Mouse (Mus musculus) liver, embryonic 15.5 days (tissue): ENCODE results near the gene Cyb5d1. TPM values are rescaled to one million over a fixed set of nuclear protein-coding genes. Genes with fewer than 3 reads are reported as not detected.

Experiments used
- ATAC-seq: fragments of 200-750 bp; cut with Nextera tagmentation; 2 replicates; pipeline ENCODE4 v1.8.0; 2017; ENCODE audit warnings: moderate number of reproducible peaks, mild to moderate bottlenecking, moderate library complexity; ENCODE audit not compliant: insufficient read depth
- H3K27ac ChIP-seq: fragments of 300-500 bp; sonication (generic); replicated peaks from 2 replicates; pipeline ENCODE4 v1.5.1; 2015; ENCODE audit warnings: mild to moderate bottlenecking, inconsistent platforms
- H3K27me3 ChIP-seq: fragments of 300-500 bp; sonication (generic); 2 replicates; pipeline ENCODE4 v1.6.1; 2015; ENCODE audit warnings: mild to moderate bottlenecking, inconsistent platforms
- H3K36me3 ChIP-seq: fragments of 300-500 bp; sonication (generic); replicated peaks from 2 replicates; pipeline ENCODE4 v1.6.1; 2015; ENCODE audit warnings: moderate library complexity, mild to moderate bottlenecking, inconsistent platforms
- H3K4me1 ChIP-seq: fragments of 300-500 bp; sonication (generic); replicated peaks from 2 replicates; pipeline ENCODE4 v1.6.1; 2015; ENCODE audit warnings: inconsistent platforms
- H3K4me2 ChIP-seq: fragments of 300-500 bp; sonication (generic); 2 replicates; pipeline ENCODE4 v1.6.1; 2015; ENCODE audit warnings: moderate library complexity, mild to moderate bottlenecking, inconsistent platforms
- H3K4me3 ChIP-seq: fragments of 300-500 bp; sonication (generic); replicated peaks from 2 replicates; pipeline ENCODE4 v1.5.1; 2015; ENCODE audit warnings: mild to moderate bottlenecking, inconsistent platforms
- H3K9ac ChIP-seq: fragments of 300-500 bp; sonication (generic); 2 replicates; pipeline ENCODE4 v1.6.1; 2015; ENCODE audit warnings: moderate library complexity, mild to moderate bottlenecking, inconsistent platforms
- H3K9me3 ChIP-seq: fragments of 300-500 bp; sonication (generic); replicated peaks from 2 replicates; pipeline ENCODE4 v1.6.1; 2016; ENCODE audit warnings: inconsistent platforms
- WGBS: fragments of 180-500 bp; shearing (Covaris S2); methylation state at CpG from one replicate; pipeline ENCODE4 v1.1.7; 2015; ENCODE audit warnings: mixed read lengths; ENCODE audit not compliant: insufficient replicate concordance; 5-methylcytosine and 5-hydroxymethylcytosine counted together
- polyA plus RNA-seq: library from polyadenylated mRNA; unstranded; fragments of >200 nt; fragmentation: Nextera tagmentation; extraction: Ambion mirVana; gene quantifications from 2 replicates; pipeline ENCODE4 v1.2.1, GENCODE M21; 2015

The Cyb5d1 gene
- polyA plus RNA-seq, 1 experiment from 2014 or later = 9.6 TPM

- peaks cover 33% of the 10 kb centered on the region for H3K27me3 ChIP-seq
- no peaks in the 10 kb centered on the region for H3K9me3 ChIP-seq
- H3K4me3 ChIP-seq = peak overlapping the region; percentile 53
- H3K9ac ChIP-seq = peak overlapping the region; percentile 52
- peaks cover 75% of the 10 kb centered on the region for H3K4me1 ChIP-seq
- peak overlapping the region; percentile 86 for H3K4me2 ChIP-seq
- ATAC-seq = peak; percentile 93
- 0 out of 2 replicates have a peak, but pooled peaks cover 6% of the 10 kb centered on the region for H3K36me3 ChIP-seq
- H3K27ac ChIP-seq = peak overlapping the region; percentile 95
- 56% methylated on average over 16 of the region's 16 CpGs for WGBS
These were observed 22.0 kb downstream of the Cyb5d1 start for GRCm38 (mm10) chr11:69373223-69373965.

DNA sequence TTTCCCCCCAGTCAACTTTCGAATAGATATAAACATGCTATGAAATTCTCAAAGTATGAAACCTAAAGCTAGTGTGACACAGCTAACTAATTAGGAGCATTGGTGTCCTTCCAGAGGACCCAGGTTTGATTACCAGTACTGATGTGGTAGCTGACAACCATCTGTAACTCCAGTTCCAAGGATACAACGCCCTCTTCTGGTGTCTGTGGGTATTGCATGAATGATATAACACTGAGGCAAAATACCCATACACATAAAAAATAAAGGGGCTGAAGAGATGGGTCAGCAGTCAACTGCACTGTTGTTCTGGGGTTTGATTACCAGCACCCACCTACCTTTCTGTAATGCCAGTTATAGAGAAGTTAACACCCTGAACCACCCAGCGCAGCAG lies 22.7 kb downstream of the Cyb5d1 start:
- 45% methylated on average over 3 of the region's 3 CpGs for WGBS
- Histone ChIP-seq H3K27me3 (peaks cover 40% of the 10 kb centered on the region), H3K4me1 (peaks cover 78% of the 10 kb centered on the region), H3K4me2 (peak overlapping the region; percentile 86), H3K36me3 (0 out of 2 replicates have a peak, but pooled peaks cover 6% of the 10 kb centered on the region), H3K9me3 (no peaks in the 10 kb centered on the region), H3K4me3 (peak overlapping the region; percentile 53), H3K9ac (no peak overlapping the region; the same call in 1 of the 2 replicates), H3K27ac (peak overlapping the region; percentile 95)
- ATAC-seq = no peak; the same call in 1 of the 2 replicates

DNA sequence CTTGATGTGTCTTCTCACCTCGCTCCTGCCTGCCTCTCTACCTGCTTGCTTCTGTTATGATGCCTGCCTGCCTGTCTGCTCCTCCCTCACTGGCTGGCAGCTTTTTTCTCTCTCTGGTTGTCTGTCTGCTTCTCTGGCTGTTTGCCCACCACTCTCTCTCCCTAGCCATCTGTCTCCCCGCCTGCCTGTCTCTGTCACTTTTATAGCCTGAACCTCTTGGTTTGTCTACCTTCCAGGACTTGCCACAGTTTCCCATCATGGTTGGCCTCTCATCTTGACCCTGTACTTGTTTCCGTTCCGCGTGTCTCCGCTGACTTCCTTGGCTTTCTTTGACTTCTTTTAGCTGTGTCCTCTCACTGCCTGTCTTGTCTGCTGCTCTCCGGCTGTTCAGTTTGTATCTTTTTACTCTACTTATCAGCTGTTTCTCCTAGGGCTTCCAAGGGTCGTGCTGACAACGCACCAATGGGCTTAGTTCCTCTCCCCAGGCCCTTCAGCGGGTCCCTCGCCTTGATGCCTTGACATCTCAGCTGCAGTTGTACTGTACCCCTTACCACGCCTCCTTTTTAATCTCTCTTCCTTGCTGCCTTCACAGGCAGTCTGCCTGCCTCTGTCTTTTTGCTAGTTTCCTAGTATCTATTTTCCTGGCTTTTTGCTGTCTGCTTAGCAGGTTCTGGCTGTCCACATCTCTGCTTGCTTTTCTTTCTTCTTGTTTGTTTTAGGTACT lies 23.2 kb downstream of the Cyb5d1 start:
- peaks cover 78% of the 10 kb centered on the region for H3K4me1 ChIP-seq
- no peak overlapping the region for H3K4me3 ChIP-seq
- H3K4me2 ChIP-seq = peak overlapping the region; percentile 86
- no peak for ATAC-seq
- peak overlapping the region; percentile 95 for H3K27ac ChIP-seq
- H3K9me3 ChIP-seq = no peaks in the 10 kb centered on the region
- H3K27me3 ChIP-seq = peaks cover 45% of the 10 kb centered on the region
- WGBS = 34% methylated on average over 12 of the region's 12 CpGs
- peak overlapping the region; percentile 16; the same call in 1 of the 2 replicates for H3K9ac ChIP-seq
- 0 out of 2 replicates have a peak, but pooled peaks cover 6% of the 10 kb centered on the region for H3K36me3 ChIP-seq

GRCm38 (mm10) chr11:69371601-69372000 lies 23.8 kb downstream of the Cyb5d1 start:
- Histone ChIP-seq H3K27ac (peak overlapping the region; percentile 95), H3K9ac (no peak overlapping the region), H3K4me3 (no peak overlapping the region)

GRCm38 (mm10) chr11:69370817-69371215 lies 24.6 kb downstream of the Cyb5d1 start:
- peak overlapping the region; percentile 95 for H3K27ac ChIP-seq
- no peak overlapping the region for H3K4me3 ChIP-seq
- no peak for ATAC-seq
- 0 out of 2 replicates have a peak, but pooled peaks cover 6% of the 10 kb centered on the region for H3K36me3 ChIP-seq
- 35% methylated on average over 9 of the region's 9 CpGs for WGBS
- peaks cover 81% of the 10 kb centered on the region for H3K4me1 ChIP-seq
- H3K27me3 ChIP-seq = peaks cover 59% of the 10 kb centered on the region
- H3K4me2 ChIP-seq = peak overlapping the region; percentile 24
- no peaks in the 10 kb centered on the region for H3K9me3 ChIP-seq
- H3K9ac ChIP-seq = peak overlapping the region; percentile 21; the same call in 1 of the 2 replicates

More at GRCm38 (mm10) chr11:69371601-69372000, 23.8 kb downstream of the Cyb5d1 start:
- Histone ChIP-seq H3K36me3 (0 out of 2 replicates have a peak, but pooled peaks cover 6% of the 10 kb centered on the region), H3K4me1 (peaks cover 78% of the 10 kb centered on the region), H3K27me3 (peaks cover 51% of the 10 kb centered on the region), H3K9me3 (no peaks in the 10 kb centered on the region), H3K4me2 (peak overlapping the region; percentile 24; the same call in 1 of the 2 replicates)
- ATAC-seq = no peak
- WGBS = 69% methylated on average over 12 of the region's 12 CpGs

- WGBS = 39% methylated on average over 2 of the region's 2 CpGs
- H3K4me1 ChIP-seq = peaks cover 84% of the 10 kb centered on the region
- ATAC-seq = no peak
- peak overlapping the region; percentile 95 for H3K4me2 ChIP-seq
- peak overlapping the region; percentile 76; the same call in 1 of the 2 replicates for H3K4me3 ChIP-seq
- peaks cover 65% of the 10 kb centered on the region for H3K27me3 ChIP-seq
- no peaks in the 10 kb centered on the region for H3K9me3 ChIP-seq
- 0 out of 2 replicates have a peak, but pooled peaks cover 3% of the 10 kb centered on the region for H3K36me3 ChIP-seq
- H3K9ac ChIP-seq = no peak overlapping the region
- peak overlapping the region; percentile 95 for H3K27ac ChIP-seq
These were observed 25.2 kb downstream of the Cyb5d1 start for GRCm38 (mm10) chr11:69369990-69370816.

- peaks cover 70% of the 10 kb centered on the region for H3K27me3 ChIP-seq
- peak within 1 kb of the TSS; percentile 76 for H3K4me3 ChIP-seq
- H3K9me3 ChIP-seq = no peaks in the 10 kb centered on the region
- peak within 1 kb of the TSS; percentile 82 for H3K27ac ChIP-seq
- H3K9ac ChIP-seq = peak within 1 kb of the TSS; percentile 85
- 4% methylated on average over 22 of the region's 34 CpGs for WGBS
- no peak for ATAC-seq
- peak within 1 kb of the TSS; percentile 95 for H3K4me2 ChIP-seq
- peaks cover 84% of the 10 kb centered on the region for H3K4me1 ChIP-seq
- 0 out of 2 replicates have a peak, but pooled peaks cover 3% of the 10 kb centered on the region for H3K36me3 ChIP-seq
These were observed 26.0 kb downstream of the Cyb5d1 start, which contains the start of gene Chd3 for GRCm38 (mm10) chr11:69369215-69369989. Gene Chd3 (minus strand): TSS chr11:69369406.

GRCm38 (mm10) chr11:69368356-69369214 lies 26.8 kb downstream of the Cyb5d1 start:
- Histone ChIP-seq H3K9ac (peak overlapping the region; percentile 85), H3K4me1 (peaks cover 78% of the 10 kb centered on the region), H3K27ac (peak overlapping the region; percentile 82), H3K9me3 (no peaks in the 10 kb centered on the region), H3K4me2 (peak overlapping the region; percentile 95), H3K36me3 (0 out of 2 replicates have a peak, but pooled peaks cover 3% of the 10 kb centered on the region), H3K4me3 (peak overlapping the region; percentile 76), H3K27me3 (peaks cover 77% of the 10 kb centered on the region)
- ATAC-seq = no peak
- under 1% methylated on average over 89 of the region's 106 CpGs for WGBS

DNA sequence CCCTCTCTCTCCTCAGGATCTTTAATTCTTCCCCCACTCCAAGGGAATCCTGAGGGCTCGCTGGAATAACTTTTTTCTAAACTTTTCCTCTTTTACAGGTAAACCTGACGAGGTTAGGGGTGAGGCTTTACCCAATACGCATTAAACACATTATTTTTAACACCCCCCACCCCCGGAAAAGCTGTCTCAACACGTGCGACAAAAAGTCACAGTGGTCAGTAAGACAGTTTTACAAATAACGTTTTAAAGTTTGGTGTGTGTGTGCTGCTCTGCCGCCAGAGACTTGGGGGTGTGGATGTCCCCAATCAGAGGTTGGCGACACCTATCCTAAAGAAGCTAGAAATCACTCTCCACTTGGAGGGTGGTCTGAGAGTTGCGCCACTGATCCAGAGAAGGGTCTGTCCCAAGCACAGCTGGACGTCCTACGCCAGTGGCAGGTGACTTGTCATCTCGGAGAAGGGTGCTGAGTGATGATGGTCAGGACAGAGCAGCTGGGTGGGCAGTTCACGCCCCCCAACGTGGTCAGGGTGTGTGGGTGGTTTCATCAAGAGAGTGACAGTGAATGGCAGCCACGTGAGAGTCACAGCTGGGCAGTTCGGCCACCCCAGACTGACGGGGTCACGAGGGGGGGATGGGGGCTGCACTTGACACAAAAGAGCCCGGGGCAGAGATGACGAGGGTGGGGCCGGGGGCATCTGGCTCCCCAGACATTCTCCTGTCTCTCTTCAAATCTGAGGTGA lies 27.6 kb downstream of the Cyb5d1 start:
- WGBS = 3% methylated on average over 22 of the region's 22 CpGs
- Histone ChIP-seq H3K36me3 (no peaks in the 10 kb centered on the region), H3K4me2 (peak overlapping the region; percentile 95), H3K27ac (peak overlapping the region; percentile 82), H3K9me3 (no peaks in the 10 kb centered on the region), H3K27me3 (peaks cover 78% of the 10 kb centered on the region), H3K9ac (peak overlapping the region; percentile 85; the same call in 1 of the 2 replicates), H3K4me3 (peak overlapping the region; percentile 76), H3K4me1 (peaks cover 71% of the 10 kb centered on the region)
- no peak for ATAC-seq
